Mouse (Mus musculus) lung, adult 2 months (tissue): Measurements from ENCODE around the gene Dusp19.

Experiments
- CTCF ChIP-seq: fragments of 200-500 bp; IDR thresholded peaks from 2 replicates; pipeline ENCODE4 v1.5.1; 2011; ENCODE audit warnings: mild to moderate bottlenecking, low read length, control low read depth; ENCODE audit not compliant: insufficient read depth
- POLR2A ChIP-seq: fragments of 200-500 bp; IDR thresholded peaks from 2 replicates; pipeline ENCODE4 v1.6.1; 2011; ENCODE audit warnings: low read depth, mild to moderate bottlenecking, control low read depth, low read length, borderline replicate concordance; ENCODE audit errors: extremely low read depth

GRCm38 (mm10) chr2:80638364-80639241 is 21.8 kb downstream of the Dusp19 start:
- no peak for TF ChIP-seq CTCF
- no peak for TF ChIP-seq POLR2A
